Mouse (Mus musculus) limb, embryonic 12.5 days (tissue): ENCODE results near the gene Cul4a. TPM values are rescaled to one million over a fixed set of nuclear protein-coding genes. Genes with fewer than 3 reads are reported as not detected.

Source experiments
- ATAC-seq: fragments of 200-750 bp; cut with Nextera tagmentation; 2 replicates; pipeline ENCODE4 v1.8.0; 2017; ENCODE audit warnings: low read depth, moderate TSS enrichment; ENCODE audit not compliant: insufficient number of reproducible peaks, insufficient read depth, low FRiP score, low TSS enrichment
- H3K27ac ChIP-seq: fragments of 300-500 bp; sonication (generic); 2 replicates; pipeline ENCODE4 v1.5.1; 2016; ENCODE audit warnings: mild to moderate bottlenecking, moderate library complexity
- H3K27me3 ChIP-seq: fragments of 300-500 bp; sonication (generic); 2 replicates; pipeline ENCODE4 v1.6.1; 2016; ENCODE audit warnings: mild to moderate bottlenecking, moderate library complexity
- H3K36me3 ChIP-seq: fragments of 300-500 bp; sonication (generic); 2 replicates; pipeline ENCODE4 v1.6.1; 2016; ENCODE audit warnings: mild to moderate bottlenecking, moderate library complexity
- H3K4me1 ChIP-seq: fragments of 300-500 bp; sonication (generic); replicated peaks from 2 replicates; pipeline ENCODE4 v1.6.1; 2016
- H3K4me2 ChIP-seq: fragments of 300-500 bp; sonication (generic); 2 replicates; pipeline ENCODE4 v1.6.1; 2016; ENCODE audit warnings: mild to moderate bottlenecking, moderate library complexity
- H3K4me3 ChIP-seq: fragments of 300-500 bp; sonication (generic); replicated peaks from 2 replicates; pipeline ENCODE4 v1.5.1; 2016; ENCODE audit warnings: mild to moderate bottlenecking
- H3K9ac ChIP-seq: fragments of 300-500 bp; sonication (generic); replicated peaks from 2 replicates; pipeline ENCODE4 v1.6.1; 2016; ENCODE audit warnings: mild to moderate bottlenecking, moderate library complexity
- H3K9me3 ChIP-seq: fragments of 300-500 bp; sonication (generic); 2 replicates; pipeline ENCODE4 v1.6.1; 2016; ENCODE audit warnings: mild to moderate bottlenecking, moderate library complexity
- WGBS: fragments of 180-500 bp; shearing (Covaris S2); methylation state at CpG from one replicate; pipeline ENCODE4 v1.1.7; 2016; 5-methylcytosine and 5-hydroxymethylcytosine counted together
- polyA plus RNA-seq: library from polyadenylated mRNA; unstranded; fragments of >200 nt; fragmentation: Nextera tagmentation; extraction: Ambion mirVana; gene quantifications from 2 replicates; pipeline ENCODE4 v1.2.1, GENCODE M21; 2016

The Cul4a gene
- polyA plus RNA-seq, 1 experiment from 2014 or later: 105 TPM

DNA sequence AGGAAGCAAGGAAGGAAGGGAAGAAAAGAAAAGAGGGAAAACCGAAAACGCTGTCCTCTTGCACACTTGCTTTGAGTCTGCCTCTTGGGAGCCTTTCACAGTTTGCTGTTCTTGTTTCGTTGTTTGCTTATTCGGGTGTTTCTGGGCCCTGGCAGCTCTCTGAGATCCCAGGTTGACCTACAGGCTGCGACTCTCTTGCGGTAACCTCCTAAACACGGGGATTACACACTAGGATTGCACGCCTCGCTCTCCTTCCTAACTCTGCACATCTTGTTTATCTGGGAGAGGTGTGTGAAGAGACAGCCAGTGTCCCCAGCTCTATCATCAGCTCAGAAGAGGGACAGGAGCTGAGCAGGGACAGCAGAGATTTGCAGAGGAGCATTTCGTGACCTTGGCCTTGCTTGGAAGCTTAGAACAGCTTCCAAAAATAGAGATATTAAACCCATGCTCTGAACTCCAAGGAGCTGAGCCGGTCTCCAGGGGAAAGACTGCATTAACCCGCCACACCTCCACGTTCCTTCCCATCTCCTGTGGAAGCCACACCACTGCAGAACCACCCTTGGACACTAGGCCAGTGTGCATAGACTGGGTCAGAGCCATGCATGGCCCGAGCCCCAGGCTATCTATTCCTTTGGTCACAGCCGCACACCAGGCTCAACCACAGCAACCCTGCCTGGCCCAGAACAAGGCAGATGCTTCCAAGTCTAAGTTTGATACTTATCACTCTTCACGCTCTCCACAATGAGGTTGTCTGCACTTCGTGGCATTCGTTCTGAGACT lies 75.7 kb downstream of the Cul4a start:
- Histone ChIP-seq H3K4me2 (no peak overlapping the region), H3K36me3 (peaks cover 36% of the 10 kb centered on the region), H3K9ac (no peak overlapping the region), H3K4me1 (no peaks in the 10 kb centered on the region), H3K27me3 (no peaks in the 10 kb centered on the region), H3K9me3 (no peaks in the 10 kb centered on the region), H3K27ac (no peak overlapping the region), H3K4me3 (no peak overlapping the region)
- no peak for ATAC-seq
- WGBS: 84% methylated on average over 18 of the region's 18 CpGs

DNA sequence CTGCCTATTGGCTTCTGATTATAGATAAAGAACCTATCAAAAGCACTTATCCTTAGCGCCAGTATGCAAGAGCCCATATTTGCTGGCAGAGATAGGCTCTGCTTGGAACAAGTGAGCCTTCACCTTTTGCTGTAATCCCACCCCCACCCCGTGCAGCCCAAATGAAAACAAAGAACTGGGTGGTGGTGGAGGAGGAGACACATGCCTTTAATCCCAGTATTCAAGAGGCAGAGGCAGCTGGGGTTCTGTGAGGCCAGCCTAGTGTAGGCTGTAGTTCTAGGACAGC lies 76.2 kb downstream of the Cul4a start:
- Histone ChIP-seq H3K4me2 (no peak overlapping the region), H3K9ac (no peak overlapping the region), H3K36me3 (peaks cover 35% of the 10 kb centered on the region), H3K27ac (no peak overlapping the region), H3K4me1 (no peaks in the 10 kb centered on the region), H3K9me3 (no peaks in the 10 kb centered on the region), H3K27me3 (no peaks in the 10 kb centered on the region), H3K4me3 (no peak overlapping the region)
- ATAC-seq: no peak
- WGBS: 61% methylated on average over 2 of the region's 2 CpGs

DNA sequence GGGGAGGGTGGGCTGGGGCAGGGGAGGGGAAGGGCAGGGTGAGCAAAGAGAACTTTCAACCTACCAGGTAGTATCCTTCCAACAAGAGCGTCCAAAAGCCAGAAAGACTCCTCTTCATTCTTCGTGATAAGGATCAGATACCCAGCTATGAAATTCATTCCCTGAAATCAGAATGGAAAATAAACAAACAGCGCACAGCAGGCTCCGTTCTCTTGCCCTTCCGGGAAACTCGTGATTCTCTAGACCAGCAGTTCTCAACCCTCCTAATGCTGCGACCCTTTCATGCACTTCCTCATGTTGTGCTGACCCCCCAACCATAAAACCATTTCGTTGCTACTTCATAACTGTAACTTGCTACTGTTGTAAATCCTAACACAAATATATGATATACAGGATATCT lies 81.4 kb downstream of the Cul4a start:
- 88% methylated on average over 8 of the region's 8 CpGs for WGBS
- ATAC-seq: no peak
- Histone ChIP-seq H3K9ac (no peak overlapping the region), H3K4me1 (no peaks in the 10 kb centered on the region), H3K36me3 (peaks cover 19% of the 10 kb centered on the region), H3K27me3 (no peaks in the 10 kb centered on the region), H3K9me3 (no peaks in the 10 kb centered on the region), H3K27ac (no peak overlapping the region), H3K4me3 (no peak overlapping the region), H3K4me2 (no peak overlapping the region)

DNA sequence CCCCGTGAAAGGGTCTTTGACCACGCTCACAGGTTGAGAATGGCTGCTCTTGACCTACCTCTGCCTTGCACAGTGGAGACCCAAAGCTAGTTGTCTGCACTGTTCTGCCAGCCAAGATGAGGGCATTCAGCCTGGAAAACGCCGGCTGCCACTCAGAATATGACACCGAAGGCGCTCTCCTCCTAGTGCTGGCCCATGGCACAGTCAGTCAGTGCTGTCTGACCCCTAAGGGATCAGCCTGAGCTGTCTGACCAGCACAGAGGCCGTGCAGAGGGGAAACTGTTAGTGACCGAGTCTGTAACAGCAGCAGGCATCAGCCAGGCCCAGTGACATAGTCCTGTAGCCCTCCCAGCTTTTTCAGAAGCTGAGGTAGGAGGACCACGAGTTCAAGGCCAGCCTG lies 81.8 kb downstream of the Cul4a start:
- Histone ChIP-seq H3K27me3 (no peaks in the 10 kb centered on the region), H3K9ac (no peak overlapping the region), H3K4me3 (no peak overlapping the region), H3K4me1 (no peaks in the 10 kb centered on the region), H3K36me3 (peaks cover 19% of the 10 kb centered on the region), H3K9me3 (no peaks in the 10 kb centered on the region), H3K27ac (no peak overlapping the region), H3K4me2 (no peak overlapping the region)
- 75% methylated on average over 9 of the region's 9 CpGs for WGBS
- ATAC-seq: no peak

DNA sequence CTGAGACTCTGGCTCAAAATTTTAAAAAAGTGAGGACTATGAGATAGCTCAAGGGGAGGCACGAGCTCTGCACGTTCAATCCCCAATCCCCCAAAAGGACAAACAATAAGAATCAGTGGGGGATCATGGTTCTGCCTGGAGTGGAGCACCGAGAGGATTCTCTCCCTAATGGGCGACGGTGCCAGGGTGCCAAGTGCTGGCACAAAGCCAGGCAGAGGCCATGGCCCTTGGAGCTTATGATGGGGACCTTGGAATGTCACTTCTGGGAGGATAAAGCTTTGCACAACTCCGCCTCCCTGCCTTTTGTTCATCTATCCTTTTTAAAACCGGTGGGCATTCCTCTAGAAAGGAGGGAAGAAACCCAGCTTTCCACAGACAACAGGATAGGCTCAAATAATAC lies 82.2 kb downstream of the Cul4a start:
- Histone ChIP-seq H3K4me1 (no peaks in the 10 kb centered on the region), H3K27ac (no peak overlapping the region), H3K9me3 (no peaks in the 10 kb centered on the region), H3K4me2 (no peak overlapping the region), H3K27me3 (no peaks in the 10 kb centered on the region), H3K4me3 (no peak overlapping the region), H3K36me3 (peaks cover 15% of the 10 kb centered on the region), H3K9ac (no peak overlapping the region)
- 80% methylated on average over 7 of the region's 7 CpGs for WGBS
- no peak for ATAC-seq

DNA sequence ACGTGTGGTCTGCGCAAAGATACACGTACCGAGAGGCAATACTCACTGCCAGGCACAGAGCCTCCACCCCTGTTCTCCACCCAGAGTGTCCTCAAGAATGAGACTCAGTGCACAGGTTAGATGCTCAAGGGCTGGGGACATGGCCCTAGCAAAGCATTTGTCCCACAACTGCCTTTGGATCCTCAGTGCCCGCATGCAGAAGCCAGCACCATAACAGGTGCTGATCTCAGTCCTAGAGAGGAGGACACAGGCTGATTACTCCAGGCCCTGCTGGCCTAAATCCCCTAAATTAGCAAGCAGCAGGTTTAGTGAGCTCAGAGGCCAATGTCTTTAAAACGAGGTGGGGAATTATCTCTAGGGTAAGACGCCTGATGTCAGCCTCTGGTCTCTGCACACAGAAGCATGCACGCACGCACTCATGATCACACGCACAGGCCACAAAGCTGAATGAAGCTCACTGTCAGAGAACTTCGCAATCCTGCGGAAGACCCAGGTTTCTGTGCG lies 82.7 kb downstream of the Cul4a start:
- H3K27me3 ChIP-seq: no peaks in the 10 kb centered on the region
- H3K4me2 ChIP-seq: no peak overlapping the region
- peaks cover 15% of the 10 kb centered on the region for H3K36me3 ChIP-seq
- H3K27ac ChIP-seq: no peak overlapping the region
- H3K9ac ChIP-seq: no peak overlapping the region
- no peaks in the 10 kb centered on the region for H3K9me3 ChIP-seq
- H3K4me3 ChIP-seq: no peak overlapping the region
- no peak for ATAC-seq
- WGBS: 90% methylated on average over 13 of the region's 13 CpGs
- no peaks in the 10 kb centered on the region for H3K4me1 ChIP-seq

DNA sequence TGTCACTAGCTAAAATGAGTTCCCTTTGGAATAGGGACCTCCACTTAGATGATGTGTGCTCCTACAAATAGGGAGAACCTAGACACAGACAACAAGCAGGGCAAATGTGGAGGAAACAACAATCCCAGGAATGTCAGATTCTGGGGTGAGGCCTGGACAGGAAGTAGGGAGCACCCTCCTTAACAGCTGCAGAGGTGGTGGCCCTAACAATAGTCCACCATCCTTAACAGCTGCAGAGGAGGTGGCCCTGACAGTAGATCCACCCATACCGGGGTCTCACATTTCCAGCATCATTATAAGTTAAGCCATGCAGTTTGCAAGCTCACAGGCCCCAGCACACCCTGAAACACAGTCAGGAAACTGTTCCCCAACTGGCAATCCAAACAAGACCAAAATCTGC lies 83.4 kb downstream of the Cul4a start:
- no peak for ATAC-seq
- Histone ChIP-seq H3K4me1 (no peaks in the 10 kb centered on the region), H3K27ac (0 out of 2 replicates have a peak overlapping the region, but pooled peaks have one; percentile 7), H3K9me3 (no peaks in the 10 kb centered on the region), H3K4me3 (no peak overlapping the region), H3K4me2 (no peak overlapping the region), H3K9ac (no peak overlapping the region), H3K27me3 (no peaks in the 10 kb centered on the region), H3K36me3 (peaks cover 15% of the 10 kb centered on the region)
- 82% methylated on average over 1 of the region's 1 CpGs for WGBS

DNA sequence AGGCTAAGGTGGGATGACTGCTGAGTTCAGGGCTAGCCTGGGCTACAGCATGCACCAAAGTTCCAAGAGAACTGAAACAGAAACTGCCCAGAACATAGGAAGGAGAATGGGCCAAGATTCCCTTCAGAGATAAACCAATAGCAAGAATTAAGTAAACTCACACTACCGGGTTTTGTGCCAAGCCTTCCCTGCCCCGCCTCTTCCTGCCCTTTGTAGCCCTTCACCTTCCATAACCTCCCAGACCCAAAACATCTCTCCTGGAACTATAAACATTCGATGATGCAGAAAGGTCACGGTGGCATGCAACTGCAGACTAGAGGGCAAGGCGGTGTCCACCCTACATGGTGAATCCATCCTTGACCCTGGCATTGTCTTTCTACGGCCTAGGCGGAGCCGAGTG lies 84.8 kb downstream of the Cul4a start:
- no peaks in the 10 kb centered on the region for H3K4me1 ChIP-seq
- H3K4me3 ChIP-seq: no peak overlapping the region
- no peaks in the 10 kb centered on the region for H3K27me3 ChIP-seq
- H3K9me3 ChIP-seq: no peaks in the 10 kb centered on the region
- 93% methylated on average over 8 of the region's 8 CpGs for WGBS
- ATAC-seq: no peak
- H3K27ac ChIP-seq: no peak overlapping the region
- peaks cover 9% of the 10 kb centered on the region; the same call in 1 of the 2 replicates for H3K36me3 ChIP-seq
- no peak overlapping the region for H3K4me2 ChIP-seq
- no peak overlapping the region for H3K9ac ChIP-seq

DNA sequence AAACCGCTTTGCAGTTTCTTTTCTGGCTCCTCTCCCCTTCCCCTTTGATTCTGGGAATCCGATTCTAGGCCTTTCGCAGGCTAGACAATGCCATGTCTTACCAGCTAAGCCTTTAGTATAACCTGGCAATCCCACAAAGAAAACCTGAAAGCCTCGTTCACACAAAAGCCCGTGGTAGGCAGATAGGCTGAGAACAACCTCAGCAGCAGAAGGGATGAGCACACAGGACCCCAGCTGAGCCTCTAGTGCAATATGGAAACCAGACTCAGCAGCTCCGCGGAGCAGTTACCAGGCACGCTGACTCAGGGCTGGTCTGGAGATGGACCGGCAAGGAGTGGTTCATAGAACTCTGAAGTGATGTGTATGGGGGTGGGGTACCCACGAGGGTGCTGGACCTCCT lies 89.4 kb downstream of the Cul4a start:
- Histone ChIP-seq H3K4me1 (0 out of 2 replicates have a peak, but pooled peaks cover 3% of the 10 kb centered on the region), H3K27ac (no peak overlapping the region), H3K36me3 (no peaks in the 10 kb centered on the region), H3K27me3 (peaks cover 6% of the 10 kb centered on the region), H3K4me2 (no peak overlapping the region), H3K9me3 (no peaks in the 10 kb centered on the region), H3K4me3 (no peak overlapping the region), H3K9ac (no peak overlapping the region)
- ATAC-seq: no peak
- 49% methylated on average over 10 of the region's 10 CpGs for WGBS

DNA sequence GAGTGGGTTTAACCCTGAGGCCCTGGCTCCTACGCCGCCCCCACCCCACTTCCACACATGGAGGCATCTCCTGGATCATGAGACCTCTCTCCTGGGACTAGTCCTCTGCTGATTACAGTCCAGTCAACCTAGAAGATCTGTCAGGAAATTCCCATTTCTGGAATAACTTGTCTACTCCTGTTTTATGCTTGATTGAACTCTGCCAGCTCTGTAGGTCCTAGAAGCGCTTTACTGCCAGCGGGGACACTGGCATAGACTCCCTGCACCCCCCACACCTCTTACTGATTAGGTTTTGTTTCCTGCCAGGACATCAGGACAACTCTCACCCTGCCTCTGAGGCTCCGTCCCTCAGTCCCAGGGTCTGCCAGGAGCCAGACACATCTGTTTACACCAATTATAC lies 92.1 kb downstream of the Cul4a start:
- H3K9ac ChIP-seq: no peak overlapping the region
- 87% methylated on average over 5 of the region's 5 CpGs for WGBS
- ATAC-seq: no peak

More for the DNA sequence above, 92.1 kb downstream of the Cul4a start:
- Histone ChIP-seq H3K9me3 (no peaks in the 10 kb centered on the region), H3K27me3 (peaks cover 33% of the 10 kb centered on the region), H3K27ac (no peak overlapping the region), H3K4me3 (no peak overlapping the region), H3K4me1 (peaks cover 9% of the 10 kb centered on the region; the same call in 1 of the 2 replicates), H3K4me2 (no peak overlapping the region), H3K36me3 (no peaks in the 10 kb centered on the region)
